Mouse (Mus musculus) spleen, postnatal 14 days (tissue): ENCODE data around the gene Inafm2.

Experiments used
- DNase-seq, 2 experiments: peaks; one replicate each; pipeline ENCODE4 v3.0.0; 2021 to 2022; ENCODE audit warnings: low spot score in 2 of 2

Inafm2 gene

GRCm38 (mm10) chr2:118756103-118756502, 10.5 kb downstream of the Inafm2 start:
- no peak for DNase-seq

GRCm38 (mm10) chr2:118759828-118760227, 14.3 kb downstream of the Inafm2 start:
- peak; percentile 58 to 73 for DNase-seq

GRCm38 (mm10) chr2:118760311-118761025, 14.9 kb downstream of the Inafm2 start:
- no peak for DNase-seq

GRCm38 (mm10) chr2:118761358-118761757, 15.8 kb downstream of the Inafm2 start:
- DNase-seq, result no peak

GRCm38 (mm10) chr2:118761906-118762783, 16.6 kb downstream of the Inafm2 start, which contains the start of gene Ccdc9b:
Gene Ccdc9b, minus strand, starts transcription at chr2:118762661.
- DNase-seq, result peak; percentile 64 to 73

- no peak for DNase-seq
Observed at GRCm38 (mm10) chr2:118762784-118763148, 17.2 kb downstream of the Inafm2 start.

- DNase-seq, result no peak
Observed at GRCm38 (mm10) chr2:118763469-118763868, 17.9 kb downstream of the Inafm2 start.

- no peak for DNase-seq
Observed at GRCm38 (mm10) chr2:118764094-118764831, 18.7 kb downstream of the Inafm2 start.

GRCm38 (mm10) chr2:118764875-118765274, 19.3 kb downstream of the Inafm2 start:
- DNase-seq, result no peak

- no peak for DNase-seq
Observed at GRCm38 (mm10) chr2:118766041-118767033, 20.8 kb downstream of the Inafm2 start.

GRCm38 (mm10) chr2:118772158-118772874, 26.8 kb downstream of the Inafm2 start, which contains the start of gene Phgr1:
Gene Phgr1, plus strand, starts transcription at chr2:118772769.
- no peak for DNase-seq

GRCm38 (mm10) chr2:118774536-118774935, 29.0 kb downstream of the Inafm2 start:
- DNase-seq, result no peak

GRCm38 (mm10) chr2:118775396-118775795, 29.8 kb downstream of the Inafm2 start:
- DNase-seq, result no peak

- DNase-seq, result no peak
Observed at GRCm38 (mm10) chr2:118775846-118776245, 30.3 kb downstream of the Inafm2 start.

- DNase-seq, result no peak
Observed at GRCm38 (mm10) chr2:118776295-118776694, 30.7 kb downstream of the Inafm2 start.

- DNase-seq, result no peak
Observed at GRCm38 (mm10) chr2:118778418-118778817, 32.9 kb downstream of the Inafm2 start.

GRCm38 (mm10) chr2:118779065-118779464, 33.5 kb downstream of the Inafm2 start:
- no peak for DNase-seq

GRCm38 (mm10) chr2:118779504-118780480, 34.2 kb downstream of the Inafm2 start, which contains the start of gene Disp2:
Gene Disp2, plus strand, starts transcription at chr2:118779719.
- peak; percentile 70 to 80 for DNase-seq

- no peak for DNase-seq
Observed at GRCm38 (mm10) chr2:118781115-118781514, 35.6 kb downstream of the Inafm2 start.
